Comparison of ENCODE assay signal across 16 mouse cellular contexts in genomic region chrX:136744663-136745062, GRCm38 (mm10). TPM values are rescaled to one million over a fixed set of nuclear protein-coding genes. Genes with fewer than 3 reads are reported as not detected.
DNase-seq lines count a peak whose midpoint lies in the region; ATAC-seq and TF ChIP-seq lines count a peak whose summit lies in the region.
"Had no signal": no experiment of that assay in that cellular context is flagged by ENCODE, and none has a peak within 500 bp of the region (broad histone marks: within the 10 kb centered on the region; RNA-seq: fewer than 3 reads in every experiment).

No protein-coding gene starts in this region.

- H3K4me3 ChIP-seq in midbrain, postnatal 0 days (ENCODE audit: low read depth, low read length), result no peak overlapping the region
- H3K4me3 ChIP-seq in midbrain, embryonic 16.5 days (ENCODE audit: low read depth, low read length), result no peak overlapping the region
- no peak overlapping the region for H3K4me3 ChIP-seq in stomach, postnatal 0 days (ENCODE audit: low read depth, low read length)
- H3K4me3 ChIP-seq: hindbrain, embryonic 13.5 days; myocyte had no signal

- peak; percentile 38 for DNase-seq in gastrocnemius, adult 18-20 months (ENCODE audit: low spot score)
- DNase-seq in gastrocnemius, postnatal 36 days, result no peak
- DNase-seq in midbrain, postnatal 0 days (ENCODE audit: low spot score), result peak; percentile 35
- peak; percentile 45 for DNase-seq in adipocyte (ENCODE audit: low spot score)
- DNase-seq in stomach, postnatal 0 days (ENCODE audit: low spot score), result peak; percentile 26
- DNase-seq in gastrocnemius, postnatal 14 days, result no peak
- no peak for DNase-seq in heart, postnatal 36 days
- DNase-seq: cerebellum, postnatal 36 days; heart, adult 18-20 months; kidney, postnatal 4 days had no signal

- WGBS in midbrain, postnatal 0 days, result 79% methylated on average over 8 of the region's 8 CpGs
- 76% methylated on average over 8 of the region's 8 CpGs for WGBS in midbrain, embryonic 16.5 days
- WGBS in stomach, postnatal 0 days, result 57% methylated on average over 8 of the region's 8 CpGs

- no peak overlapping the region for H3K9ac ChIP-seq in midbrain, postnatal 0 days (replicated peaks; ENCODE audit: low read length, poor library complexity, severe bottlenecking)
- H3K9ac ChIP-seq in midbrain, embryonic 16.5 days (ENCODE audit: low read depth, low read length), result no peak overlapping the region
- H3K9ac ChIP-seq in stomach, postnatal 0 days (ENCODE audit: low read length), result no peak overlapping the region
- H3K9ac ChIP-seq: hindbrain, embryonic 13.5 days had no signal

- TF ChIP-seq EP300 in stomach, postnatal 0 days (optimal IDR thresholded peaks at IDR 0.05), result no peak

- no peaks in the 10 kb centered on the region for H3K27me3 ChIP-seq in midbrain, postnatal 0 days (ENCODE audit: insufficient read depth, low read length)
- H3K27me3 ChIP-seq in midbrain, embryonic 16.5 days (ENCODE audit: control insufficient read depth, insufficient read depth, low read depth, low read length), result no peaks in the 10 kb centered on the region
- no peaks in the 10 kb centered on the region for H3K27me3 ChIP-seq in stomach, postnatal 0 days (ENCODE audit: control insufficient read depth, insufficient read depth, low read length)
- H3K27me3 ChIP-seq: hindbrain, embryonic 13.5 days had no signal

- no peak overlapping the region for H3K4me2 ChIP-seq in midbrain, postnatal 0 days (ENCODE audit: low read depth, low read length, poor library complexity, severe bottlenecking)
- no peak overlapping the region for H3K4me2 ChIP-seq in midbrain, embryonic 16.5 days (ENCODE audit: low read length)
- no peak overlapping the region for H3K4me2 ChIP-seq in stomach, postnatal 0 days (replicated peaks; ENCODE audit: low read depth)
- H3K4me2 ChIP-seq: hindbrain, embryonic 13.5 days had no signal

- intact Hi-C loops in gastrocnemius, postnatal 36 days (cut with DNase I), result loop anchor here (5.0 to 10.0 kb wide), 2 partner anchors 78 to 290 kb away; partner anchors contain the start of genes Plp1 and Slc25a53
- intact Hi-C loops in gastrocnemius, postnatal 14 days (cut with DNase I; ENCODE audit: low total_unique reads), result no loop called here
- intact Hi-C loops in heart, postnatal 36 days (cut with DNase I), result loop anchor here (1.0 to 5.0 kb wide), 2 partner anchors 271 to 398 kb away; no protein-coding TSS in a partner anchor

- no peaks in the 10 kb centered on the region for H3K4me1 ChIP-seq in midbrain, postnatal 0 days (ENCODE audit: insufficient read depth, low read length)
- no peaks in the 10 kb centered on the region for H3K4me1 ChIP-seq in midbrain, embryonic 16.5 days (ENCODE audit: control insufficient read depth, insufficient read depth, low read length)
- H3K4me1 ChIP-seq in stomach, postnatal 0 days (replicated peaks; ENCODE audit: control insufficient read depth, insufficient read depth), result no peaks in the 10 kb centered on the region
- H3K4me1 ChIP-seq: hindbrain, embryonic 13.5 days had no signal

- peak; percentile 56 for TF ChIP-seq CTCF in midbrain, postnatal 0 days (IDR thresholded peaks at IDR 0.05)
- peak; percentile 57 for TF ChIP-seq CTCF in stomach, postnatal 0 days (IDR thresholded peaks at IDR 0.05; ENCODE audit: low read depth)

- no peaks in the 10 kb centered on the region for H3K9me3 ChIP-seq in midbrain, postnatal 0 days (ENCODE audit: low read length)
- no peaks in the 10 kb centered on the region for H3K9me3 ChIP-seq in midbrain, embryonic 16.5 days (replicated peaks; ENCODE audit: control insufficient read depth, low read length, poor library complexity, severe bottlenecking)
- H3K9me3 ChIP-seq in stomach, postnatal 0 days (ENCODE audit: control insufficient read depth, low read length), result no peaks in the 10 kb centered on the region
- H3K9me3 ChIP-seq: hindbrain, embryonic 13.5 days had no signal

- H3K27ac ChIP-seq in midbrain, postnatal 0 days (ENCODE audit: low read depth, low read length), result no peak overlapping the region
- no peak overlapping the region for H3K27ac ChIP-seq in midbrain, embryonic 16.5 days (ENCODE audit: low read length)
- no peak overlapping the region for H3K27ac ChIP-seq in stomach, postnatal 0 days (replicated peaks)
- H3K27ac ChIP-seq: hindbrain, embryonic 13.5 days; macrophage had no signal

- H3K36me3 ChIP-seq in midbrain, postnatal 0 days (ENCODE audit: insufficient read depth, low read length), result no peaks in the 10 kb centered on the region
- peaks cover 2% of the 10 kb centered on the region; the same call in 1 of the 2 replicates for H3K36me3 ChIP-seq in midbrain, embryonic 16.5 days (ENCODE audit: control insufficient read depth, insufficient read depth, low read length)
- no peaks in the 10 kb centered on the region for H3K36me3 ChIP-seq in stomach, postnatal 0 days (ENCODE audit: control insufficient read depth, insufficient read depth, low read length)
- H3K36me3 ChIP-seq: hindbrain, embryonic 13.5 days had no signal

- no peak for ATAC-seq in midbrain, postnatal 0 days (ENCODE audit: low FRiP score)
- no peak for ATAC-seq in midbrain, embryonic 16.5 days
- no peak for ATAC-seq in stomach, postnatal 0 days (ENCODE audit: low FRiP score, low TSS enrichment)

RNA-seq across cellular contexts. Expression of gene Morf4l2, which starts 1.2 kb away (rescaled TPM):
- 100 to 1,000 TPM; 140 to 171 TPM for total RNA-seq in gastrocnemius, adult 18-20 months (2021)
- 100 to 1,000 TPM; 133 to 137 TPM for total RNA-seq in gastrocnemius, postnatal 36 days (2021)
- 355 and 449 TPM in 2 replicates for total RNA-seq in midbrain, postnatal 0 days (2014; rRNA removed)
- polyA plus RNA-seq in midbrain, postnatal 0 days (2015; fragmentation: Nextera tagmentation; extraction: Ambion mirVana), result 603 and 621 TPM in 2 replicates
- polyA plus RNA-seq in midbrain, embryonic 16.5 days (2015; fragmentation: Nextera tagmentation; extraction: Ambion mirVana), result 612 and 639 TPM in 2 replicates
- 303 and 335 TPM in 2 replicates for polyA plus RNA-seq in stomach, postnatal 0 days (2015; fragmentation: Nextera tagmentation; extraction: Ambion mirVana)
- total RNA-seq in gastrocnemius, postnatal 14 days (2021), result 100 to 1,000 TPM; 149 to 161 TPM
- 10 to 100 TPM; 89.8 to 91.8 TPM for total RNA-seq in heart, postnatal 36 days (2021)

RNA-seq across cellular contexts. Expression of gene Glra4, which starts 35.3 kb away (rescaled TPM):
- total RNA-seq in gastrocnemius, adult 18-20 months (2021), result not detected
- total RNA-seq in gastrocnemius, postnatal 36 days (2021), result not detected
- 0.33 TPM in 1 of 2 replicates, not detected in the other for total RNA-seq in midbrain, postnatal 0 days (2014; rRNA removed)
- polyA plus RNA-seq in midbrain, postnatal 0 days (2015; fragmentation: Nextera tagmentation; extraction: Ambion mirVana), result not detected in 2 replicates
- polyA plus RNA-seq in midbrain, embryonic 16.5 days (2015; fragmentation: Nextera tagmentation; extraction: Ambion mirVana), result not detected in 2 replicates
- not detected in 2 replicates for polyA plus RNA-seq in stomach, postnatal 0 days (2015; fragmentation: Nextera tagmentation; extraction: Ambion mirVana)
- not detected for total RNA-seq in gastrocnemius, postnatal 14 days (2021)
- total RNA-seq in heart, postnatal 36 days (2021), result not detected
- total RNA-seq: heart, adult 18-20 months; left cerebral cortex, postnatal 36 days had no signal
- polyA plus RNA-seq: hindbrain, embryonic 13.5 days; macrophage; myocyte; stomach, embryonic 14.5 days had no signal

RNA-seq across cellular contexts. Expression of gene Tceal1, which starts 36.9 kb away (rescaled TPM):
- 1 to 10 TPM; 2.5 to 3.3 TPM for total RNA-seq in gastrocnemius, adult 18-20 months (2021)
- total RNA-seq in gastrocnemius, postnatal 36 days (2021), result 1 to 10 TPM; 1.7 to 2.2 TPM
- total RNA-seq in midbrain, postnatal 0 days (2014; rRNA removed), result 21.2 and 23.2 TPM in 2 replicates
- polyA plus RNA-seq in midbrain, postnatal 0 days (2015; fragmentation: Nextera tagmentation; extraction: Ambion mirVana), result 24.0 and 28.0 TPM in 2 replicates
- polyA plus RNA-seq in midbrain, embryonic 16.5 days (2015; fragmentation: Nextera tagmentation; extraction: Ambion mirVana), result 25.0 and 29.3 TPM in 2 replicates
- 7.6 and 8.2 TPM in 2 replicates for polyA plus RNA-seq in stomach, postnatal 0 days (2015; fragmentation: Nextera tagmentation; extraction: Ambion mirVana)
- 1 to 10 TPM; 2.6 to 2.8 TPM for total RNA-seq in gastrocnemius, postnatal 14 days (2021)
- 1 to 10 TPM; 3.8 to 5.0 TPM for total RNA-seq in heart, postnatal 36 days (2021)

Comparison
In these comparisons a context has a peak if more than half of its experiments do, and no peak if none do; other contexts are left out.
1. DNase-seq: peak in gastrocnemius, adult 18-20 months (single experiment), midbrain, postnatal 0 days (single experiment), adipocyte (single experiment) and stomach, postnatal 0 days (single experiment); none in gastrocnemius, postnatal 36 days (0 of 2), gastrocnemius, postnatal 14 days (single experiment) and heart, postnatal 36 days (0 of 2).